Mouse (Mus musculus): Measurements from ENCODE around the gene Ankrd37. TPM values are rescaled to one million over a fixed set of nuclear protein-coding genes. Genes with fewer than 3 reads are reported as not detected.

Gene Ankrd37
- total and polyA plus RNA-seq, 2 experiments from 2014 or later = 10.2 to 42.2 TPM

DNA sequence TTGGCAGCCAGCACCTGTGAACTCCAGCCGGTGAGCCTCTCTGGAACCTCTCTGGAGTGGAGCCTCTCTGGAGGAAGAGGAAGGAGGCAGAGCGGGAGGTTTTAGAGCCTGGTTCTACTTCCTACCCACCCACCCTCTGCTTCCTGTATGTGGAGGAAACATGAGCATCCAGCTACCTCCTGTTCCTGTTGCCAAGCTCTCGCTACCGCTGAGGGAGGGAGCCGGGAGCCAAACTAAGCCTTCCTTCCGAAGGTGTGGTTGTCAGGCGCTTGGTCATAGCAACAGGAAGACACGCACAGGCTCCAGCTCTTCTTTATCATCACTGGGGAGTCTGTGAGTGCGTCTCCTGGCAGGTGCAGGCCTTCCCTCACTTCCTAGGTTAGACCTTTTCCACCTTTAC, 16.7 kb upstream of the Ankrd37 start:
- 72% methylated on average over 9 of the region's 9 CpGs for WGBS
- Histone ChIP-seq H3K9me3 (replicated peaks; ENCODE audit: control insufficient read depth, low read length) (no peaks in the 10 kb centered on the region), H3K9ac (replicated peaks; ENCODE audit: low read depth, low read length) (no peak overlapping the region), H3K27ac (ENCODE audit: low read depth) (no peak overlapping the region), H3K27me3 (ENCODE audit: control insufficient read depth, insufficient read depth, low read length) (no peaks in the 10 kb centered on the region), H3K4me2 (ENCODE audit: low read depth, low read length) (no peak overlapping the region), H3K4me1 (ENCODE audit: control insufficient read depth, insufficient read depth) (no peaks in the 10 kb centered on the region; the same call in 1 of the 2 replicates), H3K4me3 (ENCODE audit: low read depth, low read length) (no peak overlapping the region), H3K36me3 (replicated peaks; ENCODE audit: control insufficient read depth, insufficient read depth, low read length) (no peaks in the 10 kb centered on the region)
- DNase-seq (ENCODE audit: low spot score) = no peak
- ATAC-seq (ENCODE audit: insufficient read depth, low read depth) = no peak
- TF ChIP-seq CTCF (IDR thresholded peaks at IDR 0.05; ENCODE audit: low read depth) = no peak
- no peak for TF ChIP-seq EP300 (IDR thresholded peaks at IDR 0.05; ENCODE audit: low read depth)

- H3K4me3 ChIP-seq (ENCODE audit: low read depth, low read length) = peak overlapping the region; percentile 34
- no peaks in the 10 kb centered on the region for H3K36me3 ChIP-seq (replicated peaks; ENCODE audit: control insufficient read depth, insufficient read depth, low read length)
- H3K27ac ChIP-seq (ENCODE audit: low read depth) = peak overlapping the region; percentile 77
- ATAC-seq (ENCODE audit: insufficient read depth, low read depth) (peak; percentile 86), DNase-seq (ENCODE audit: low spot score) (peak; percentile 67)
- peak; percentile 59 for TF ChIP-seq CTCF (IDR thresholded peaks at IDR 0.05; ENCODE audit: low read depth)
- TF ChIP-seq EP300 (IDR thresholded peaks at IDR 0.05; ENCODE audit: low read depth) = 0 out of 2 replicates have a peak, but pooled peaks have one; percentile 34
- peaks cover 13% of the 10 kb centered on the region for H3K4me1 ChIP-seq (ENCODE audit: control insufficient read depth, insufficient read depth)
- peak overlapping the region; percentile 47 for H3K9ac ChIP-seq (replicated peaks; ENCODE audit: low read depth, low read length)
- WGBS = 9% methylated on average over 17 of the region's 17 CpGs
- H3K4me2 ChIP-seq (ENCODE audit: low read depth, low read length) = peak overlapping the region; percentile 65
- H3K9me3 ChIP-seq (replicated peaks; ENCODE audit: control insufficient read depth, low read length) = no peaks in the 10 kb centered on the region
- no peaks in the 10 kb centered on the region for H3K27me3 ChIP-seq (ENCODE audit: control insufficient read depth, insufficient read depth, low read length)
Observed at GRCm38 (mm10) chr8:46010746-46011680, 5.5 kb upstream of the Ankrd37 start.

- H3K27ac ChIP-seq (ENCODE audit: low read depth) = peak overlapping the region; percentile 77
- no peak for TF ChIP-seq CTCF (IDR thresholded peaks at IDR 0.05; ENCODE audit: low read depth)
- TF ChIP-seq EP300 (IDR thresholded peaks at IDR 0.05; ENCODE audit: low read depth) = no peak
- WGBS = 49% methylated on average over 2 of the region's 2 CpGs
- H3K9me3 ChIP-seq (replicated peaks; ENCODE audit: control insufficient read depth, low read length) = no peaks in the 10 kb centered on the region
- H3K4me1 ChIP-seq (ENCODE audit: control insufficient read depth, insufficient read depth) = peaks cover 20% of the 10 kb centered on the region
- H3K4me2 ChIP-seq (ENCODE audit: low read depth, low read length) = peak overlapping the region; percentile 65
- ATAC-seq (ENCODE audit: insufficient read depth, low read depth) = peak; percentile 84
- H3K27me3 ChIP-seq (ENCODE audit: control insufficient read depth, insufficient read depth, low read length) = no peaks in the 10 kb centered on the region
- no peaks in the 10 kb centered on the region for H3K36me3 ChIP-seq (replicated peaks; ENCODE audit: control insufficient read depth, insufficient read depth, low read length)
- H3K4me3 ChIP-seq (ENCODE audit: low read depth, low read length) = peak overlapping the region; percentile 34
- peak; percentile 51 for DNase-seq (ENCODE audit: low spot score)
- peak overlapping the region; percentile 47 for H3K9ac ChIP-seq (replicated peaks; ENCODE audit: low read depth, low read length)
Observed at GRCm38 (mm10) chr8:46010306-46010705, 4.8 kb upstream of the Ankrd37 start.

GRCm38 (mm10) chr8:46007050-46007672, 1.7 kb upstream of the Ankrd37 start:
- Histone ChIP-seq H3K9ac (replicated peaks; ENCODE audit: low read depth, low read length) (no peak overlapping the region), H3K27ac (ENCODE audit: low read depth) (no peak overlapping the region), H3K36me3 (replicated peaks; ENCODE audit: control insufficient read depth, insufficient read depth, low read length) (no peaks in the 10 kb centered on the region), H3K4me1 (ENCODE audit: control insufficient read depth, insufficient read depth) (peaks cover 24% of the 10 kb centered on the region), H3K9me3 (replicated peaks; ENCODE audit: control insufficient read depth, low read length) (no peaks in the 10 kb centered on the region), H3K4me3 (ENCODE audit: low read depth, low read length) (no peak overlapping the region), H3K4me2 (ENCODE audit: low read depth, low read length) (no peak overlapping the region), H3K27me3 (ENCODE audit: control insufficient read depth, insufficient read depth, low read length) (no peaks in the 10 kb centered on the region)
- WGBS = 83% methylated on average over 3 of the region's 3 CpGs
- no peak for DNase-seq (ENCODE audit: low spot score)
- TF ChIP-seq EP300 (IDR thresholded peaks at IDR 0.05; ENCODE audit: low read depth) (no peak), CTCF (IDR thresholded peaks at IDR 0.05; ENCODE audit: low read depth) (no peak)
- ATAC-seq (ENCODE audit: insufficient read depth, low read depth) = no peak

DNA sequence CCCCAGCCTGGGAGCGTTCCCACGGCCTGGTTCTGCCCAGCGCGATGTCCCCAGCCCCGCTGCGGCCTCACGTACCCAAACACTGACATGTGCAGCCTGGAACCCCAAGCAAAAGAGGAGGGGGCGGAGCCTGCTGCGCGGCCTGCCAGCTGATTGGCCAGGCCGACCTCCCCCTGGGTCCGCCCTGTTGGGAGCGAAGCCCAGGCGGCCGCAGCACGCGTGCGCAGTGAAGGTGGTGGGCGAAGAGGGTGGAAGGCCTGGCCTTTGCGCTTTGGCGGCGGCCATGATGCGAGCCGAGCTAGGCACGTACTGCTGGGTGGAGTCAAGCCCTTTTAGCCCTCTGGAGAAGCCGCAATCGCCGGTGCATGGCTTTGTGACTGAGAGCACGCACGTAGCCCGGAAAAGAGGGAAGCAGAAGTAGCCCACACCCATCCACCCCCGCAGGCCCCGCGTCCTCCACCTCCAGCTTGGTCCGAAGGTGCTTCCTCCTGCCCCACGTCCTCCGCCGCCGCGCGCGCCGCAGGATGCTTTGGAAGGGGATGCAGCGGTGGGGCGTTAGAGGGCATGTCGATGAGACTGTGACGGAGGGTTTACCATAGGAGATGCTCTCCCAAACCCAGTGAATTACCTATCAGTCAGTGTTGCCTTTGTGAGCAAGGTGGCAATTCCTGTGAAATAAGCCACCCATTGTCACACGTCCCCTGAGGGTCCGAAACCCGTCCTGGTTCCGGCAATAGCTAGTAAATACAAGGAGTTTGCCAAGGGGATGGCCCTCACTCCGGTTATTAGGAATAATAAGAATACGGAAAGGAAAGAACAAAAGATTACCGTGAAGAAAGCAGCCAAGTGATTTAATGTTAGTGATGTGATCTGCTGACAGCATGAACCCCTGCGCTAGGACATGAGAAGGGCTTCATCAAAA, 5.5 kb downstream of the Ankrd37 start:
- H3K36me3 ChIP-seq (replicated peaks; ENCODE audit: control insufficient read depth, insufficient read depth, low read length) = peaks cover 23% of the 10 kb centered on the region
- peak overlapping the region; percentile 57 for H3K4me3 ChIP-seq (ENCODE audit: low read depth, low read length)

More for the DNA sequence above, 5.5 kb downstream of the Ankrd37 start:
- no peak for TF ChIP-seq CTCF (IDR thresholded peaks at IDR 0.05; ENCODE audit: low read depth)
- TF ChIP-seq EP300 (IDR thresholded peaks at IDR 0.05; ENCODE audit: low read depth) = no peak
- WGBS = 4% methylated on average over 55 of the region's 55 CpGs
- Histone ChIP-seq H3K9ac (replicated peaks; ENCODE audit: low read depth, low read length) (peak overlapping the region; percentile 75), H3K4me2 (ENCODE audit: low read depth, low read length) (peak overlapping the region; percentile 75), H3K4me1 (ENCODE audit: control insufficient read depth, insufficient read depth) (peaks cover 12% of the 10 kb centered on the region), H3K27me3 (ENCODE audit: control insufficient read depth, insufficient read depth, low read length) (no peaks in the 10 kb centered on the region), H3K9me3 (replicated peaks; ENCODE audit: control insufficient read depth, low read length) (no peaks in the 10 kb centered on the region), H3K27ac (ENCODE audit: low read depth) (peak overlapping the region; percentile 98)
- DNase-seq (ENCODE audit: low spot score) (peak; percentile 97), ATAC-seq (ENCODE audit: insufficient read depth, low read depth) (peak; percentile 99)

Data from heart, postnatal 0 days (tissue).